Mouse (Mus musculus): ENCODE results near the gene E330009J07Rik. TPM values are rescaled to one million over a fixed set of nuclear protein-coding genes. Genes with fewer than 3 reads are reported as not detected.

E330009J07Rik gene
- total RNA-seq, 2 experiments from 2014 or later = 1.9 to 3.5 TPM

DNA sequence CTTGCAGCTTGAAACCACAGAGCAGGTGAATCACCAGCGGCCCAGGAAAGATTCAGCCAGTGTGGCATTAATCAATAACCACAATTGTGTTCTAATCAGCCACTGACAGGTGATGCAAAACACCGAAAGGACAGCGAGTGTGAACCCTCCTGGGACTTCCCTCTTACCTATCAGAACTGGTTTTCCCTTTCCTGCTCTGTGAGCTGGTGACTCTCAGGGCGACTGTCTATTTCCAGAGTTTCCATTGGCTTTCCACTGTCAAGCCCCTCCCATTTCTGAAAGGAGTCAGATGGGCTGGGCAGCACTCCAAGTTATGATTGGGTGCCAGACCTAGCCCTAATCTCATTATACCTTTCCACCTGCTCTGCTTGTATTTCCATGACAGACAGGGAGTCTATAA lies 4.6 kb downstream of the E330009J07Rik start:
- no peak for ATAC-seq (replicated peaks; ENCODE audit: low FRiP score, low TSS enrichment, poor library complexity, severe bottlenecking)

DNA sequence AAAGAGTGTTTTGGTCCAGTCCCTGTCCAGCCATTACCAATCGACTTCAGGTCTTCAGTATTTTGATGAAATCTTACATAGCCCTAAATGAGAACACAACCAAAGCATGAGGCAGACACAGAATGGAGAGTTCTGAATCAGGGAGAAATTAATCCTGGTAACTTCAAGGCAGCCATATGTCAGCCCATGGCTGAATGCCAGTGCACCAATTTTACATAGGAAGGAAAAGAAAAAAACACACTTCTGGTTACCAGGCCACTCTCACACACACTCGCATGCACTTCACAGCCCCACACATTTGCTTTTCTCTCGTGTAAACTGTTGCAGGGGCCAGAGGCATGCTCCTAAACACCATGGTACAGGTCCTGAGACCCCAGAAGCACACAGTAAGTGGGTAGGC lies 5.1 kb downstream of the E330009J07Rik start:
- no peak for ATAC-seq (replicated peaks; ENCODE audit: low FRiP score, low TSS enrichment, poor library complexity, severe bottlenecking)

DNA sequence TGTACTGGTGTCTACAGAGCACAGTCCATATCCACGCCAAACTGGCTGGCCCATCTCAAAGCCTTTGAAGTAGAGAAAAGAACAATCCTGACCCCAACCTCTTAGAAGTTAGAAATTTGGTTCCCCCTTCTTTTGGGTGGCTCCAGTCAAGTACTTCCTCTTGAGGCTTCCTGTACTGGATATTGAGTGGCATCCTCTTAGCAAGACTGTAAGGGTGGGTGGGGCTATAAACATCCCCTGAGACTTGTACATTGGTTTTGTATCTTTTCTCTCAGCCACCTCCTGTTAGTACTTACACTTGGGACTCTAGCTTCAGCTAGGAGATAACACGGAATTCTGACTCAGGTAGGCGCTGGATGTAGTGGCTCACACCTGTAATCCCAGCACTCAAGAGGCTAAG lies 5.7 kb downstream of the E330009J07Rik start:
- ATAC-seq (replicated peaks; ENCODE audit: low FRiP score, low TSS enrichment, poor library complexity, severe bottlenecking) = no peak

DNA sequence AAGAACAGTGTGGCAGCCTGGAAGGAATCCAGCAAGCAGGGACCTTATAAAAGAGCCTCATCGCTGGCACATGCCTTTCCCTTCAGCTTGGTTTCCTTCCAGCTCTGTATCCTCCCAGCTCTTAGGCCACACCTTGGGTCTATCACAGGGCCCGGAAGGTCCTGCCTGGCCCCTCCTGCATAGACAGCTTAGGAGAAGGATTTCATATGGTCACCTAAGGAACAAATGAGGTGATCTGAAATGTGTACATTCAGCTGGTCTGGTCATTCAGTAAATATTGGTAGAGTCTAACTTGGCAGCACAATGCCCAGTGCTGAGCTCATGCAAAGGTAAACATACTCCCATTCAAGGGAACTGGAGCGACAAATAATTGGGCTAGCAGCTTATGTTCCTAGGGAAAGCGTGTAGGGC lies 6.4 kb downstream of the E330009J07Rik start:
- ATAC-seq (replicated peaks; ENCODE audit: low FRiP score, low TSS enrichment, poor library complexity, severe bottlenecking) = no peak

DNA sequence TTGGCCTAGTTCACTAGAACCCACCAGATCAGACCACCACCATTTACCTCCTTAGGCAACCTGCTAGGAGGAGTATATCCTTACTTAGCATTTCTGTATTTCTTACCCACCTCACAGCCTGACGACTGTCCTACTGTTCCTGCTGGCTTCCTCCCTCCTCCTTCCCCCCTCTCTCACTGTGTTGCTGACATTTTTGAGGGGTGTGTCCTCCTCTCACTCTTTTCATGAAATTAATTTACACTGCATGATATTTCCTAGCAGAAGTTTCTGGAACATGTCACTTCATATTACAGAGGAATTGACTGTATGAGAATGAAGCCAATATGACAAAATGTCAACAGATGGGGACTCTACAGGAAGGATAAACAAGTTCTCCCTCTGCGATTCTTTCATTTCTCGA lies 7.2 kb downstream of the E330009J07Rik start:
- no peak for ATAC-seq (replicated peaks; ENCODE audit: low FRiP score, low TSS enrichment, poor library complexity, severe bottlenecking)

DNA sequence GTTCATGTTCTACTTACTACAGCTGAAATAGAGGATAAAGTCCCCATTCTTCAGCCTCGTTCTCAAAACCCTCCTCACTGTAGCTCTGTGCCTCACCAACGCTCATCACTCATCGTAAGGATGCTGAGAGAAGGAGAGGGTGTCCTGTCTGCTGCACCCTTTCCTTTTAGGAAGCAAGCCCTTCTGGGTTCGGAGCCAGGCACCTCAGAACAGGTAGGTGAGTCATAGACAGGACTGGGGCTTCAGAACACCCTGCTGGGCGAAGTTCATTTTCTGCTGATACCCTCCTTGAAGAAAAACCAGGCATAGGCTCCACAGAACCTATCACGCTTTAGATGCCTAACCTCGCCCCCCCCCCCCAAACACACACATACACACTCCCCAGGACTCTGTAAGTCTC lies 8.5 kb downstream of the E330009J07Rik start:
- no peak for ATAC-seq (replicated peaks; ENCODE audit: low FRiP score, low TSS enrichment, poor library complexity, severe bottlenecking)

DNA sequence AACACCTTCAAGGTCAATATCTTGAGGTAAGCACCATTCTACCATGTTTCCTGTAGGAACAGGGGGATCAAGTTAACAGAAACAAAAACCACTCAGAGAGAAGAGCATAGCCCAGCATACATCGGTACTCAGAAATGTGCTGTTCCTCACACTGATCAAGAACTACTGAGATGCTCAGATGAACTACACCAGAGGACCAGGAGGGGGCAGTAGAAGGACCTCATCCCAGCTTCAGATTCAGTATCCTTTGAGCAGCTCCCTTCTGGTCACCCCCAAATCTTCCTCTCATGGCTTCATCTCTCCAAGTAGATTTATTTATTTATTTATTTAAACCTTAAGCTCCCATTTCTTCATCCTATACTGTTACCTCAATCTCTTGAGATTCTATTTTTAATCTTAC lies 12.2 kb downstream of the E330009J07Rik start:
- ATAC-seq (replicated peaks; ENCODE audit: low FRiP score, low TSS enrichment, poor library complexity, severe bottlenecking) = peak; percentile 88; the same call in 1 of the 2 replicates

DNA sequence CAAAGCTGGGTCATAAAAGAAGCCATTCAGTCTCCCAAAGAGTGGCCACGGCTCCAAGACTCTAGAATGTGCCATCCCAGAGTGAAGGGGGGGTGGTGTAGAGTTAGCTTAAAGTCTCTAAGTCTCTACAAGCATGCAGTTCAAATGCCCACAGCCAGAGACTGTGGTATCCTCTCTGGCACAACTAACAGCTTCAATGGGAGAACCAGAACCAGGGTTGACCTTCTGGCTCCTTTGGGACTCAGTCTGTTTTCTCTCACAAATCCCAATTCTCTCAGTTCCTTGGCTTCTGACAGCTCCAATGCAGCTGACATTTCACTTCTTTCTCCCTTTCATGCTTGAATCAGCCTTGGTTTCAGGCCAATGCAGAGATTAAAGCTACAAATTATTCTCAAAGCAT lies 12.9 kb downstream of the E330009J07Rik start:
- no peak for ATAC-seq (replicated peaks; ENCODE audit: low FRiP score, low TSS enrichment, poor library complexity, severe bottlenecking)

DNA sequence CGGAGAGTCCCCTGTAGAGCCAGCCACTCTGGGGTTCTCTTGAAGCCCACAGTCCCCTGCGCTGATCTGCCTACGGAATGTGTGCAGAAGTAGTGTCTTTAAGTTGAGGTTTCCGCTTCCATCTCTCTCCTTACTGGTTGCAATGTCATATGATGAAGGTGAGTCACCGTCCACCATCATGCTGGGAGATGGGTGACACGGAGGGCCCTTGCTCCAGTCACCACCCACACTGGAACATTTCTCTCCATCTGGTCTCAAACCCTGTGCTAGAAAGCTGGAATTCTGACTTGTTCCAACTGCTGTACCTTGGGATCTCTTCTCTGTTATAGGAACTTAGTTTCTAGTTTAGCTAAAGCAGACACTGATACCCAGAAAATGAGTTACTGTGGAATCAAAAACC lies 14.8 kb downstream of the E330009J07Rik start:
- no peak for ATAC-seq (replicated peaks; ENCODE audit: low FRiP score, low TSS enrichment, poor library complexity, severe bottlenecking)

DNA sequence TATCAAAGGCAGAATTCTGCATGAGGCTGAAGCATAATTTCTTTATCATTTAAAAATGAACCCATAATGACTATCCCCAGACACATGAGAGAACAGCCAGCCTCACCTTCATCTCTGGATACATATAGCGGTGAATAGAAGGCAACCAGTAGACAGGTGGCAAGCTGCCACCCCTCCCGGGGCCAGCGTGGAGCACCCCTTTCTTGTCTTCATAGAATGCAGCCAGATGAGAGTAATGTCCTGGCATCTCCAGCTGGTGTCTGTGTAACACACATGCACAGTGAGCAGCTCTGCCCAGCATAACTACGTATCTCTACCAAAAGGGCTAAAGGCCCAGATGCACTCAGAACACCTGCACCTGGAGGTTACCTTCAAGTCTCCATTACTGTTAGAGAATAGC lies 17.5 kb downstream of the E330009J07Rik start:
- no peak for ATAC-seq (replicated peaks; ENCODE audit: low FRiP score, low TSS enrichment, poor library complexity, severe bottlenecking)

DNA sequence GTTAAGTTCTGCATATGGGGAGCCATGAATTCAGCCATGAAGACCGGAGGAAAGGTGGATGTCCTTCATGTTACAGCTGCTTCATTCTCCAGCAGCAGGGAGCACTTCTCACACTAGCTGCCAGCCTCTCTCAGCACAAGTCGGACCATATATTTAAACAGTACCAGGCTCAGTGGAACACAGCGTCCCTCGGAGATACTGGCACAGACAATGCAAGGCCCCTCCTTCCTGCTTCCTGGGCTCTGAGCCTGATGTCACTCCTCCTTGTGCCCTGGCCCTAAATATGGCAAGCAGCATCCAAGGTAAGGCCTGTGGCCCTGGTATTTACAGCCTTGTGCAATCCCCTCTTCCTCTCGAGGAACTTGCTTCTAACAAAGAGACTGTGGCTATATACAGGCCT lies 20.1 kb downstream of the E330009J07Rik start:
- ATAC-seq (replicated peaks; ENCODE audit: low FRiP score, low TSS enrichment, poor library complexity, severe bottlenecking) = no peak

DNA sequence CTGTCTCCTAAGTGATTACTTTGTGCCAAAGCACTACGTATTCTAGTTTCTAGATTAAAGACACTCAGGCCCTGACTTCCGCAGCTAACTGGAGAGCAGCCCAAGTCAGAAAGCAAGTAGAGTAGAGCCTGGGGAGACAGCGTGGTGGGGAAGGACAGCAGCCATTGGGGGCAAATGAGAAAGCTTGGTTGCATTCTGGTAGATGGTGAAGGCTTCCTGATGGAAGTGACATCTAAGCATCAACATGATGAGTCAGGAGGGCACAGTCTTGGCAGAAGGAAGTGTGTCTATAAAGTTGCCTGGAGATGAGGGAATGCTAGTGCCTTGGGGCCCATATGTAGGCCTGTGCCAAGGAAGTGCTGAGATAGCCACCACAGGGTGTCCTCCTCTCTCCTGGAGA lies 22.4 kb downstream of the E330009J07Rik start:
- ATAC-seq (replicated peaks; ENCODE audit: low FRiP score, low TSS enrichment, poor library complexity, severe bottlenecking) = no peak

DNA sequence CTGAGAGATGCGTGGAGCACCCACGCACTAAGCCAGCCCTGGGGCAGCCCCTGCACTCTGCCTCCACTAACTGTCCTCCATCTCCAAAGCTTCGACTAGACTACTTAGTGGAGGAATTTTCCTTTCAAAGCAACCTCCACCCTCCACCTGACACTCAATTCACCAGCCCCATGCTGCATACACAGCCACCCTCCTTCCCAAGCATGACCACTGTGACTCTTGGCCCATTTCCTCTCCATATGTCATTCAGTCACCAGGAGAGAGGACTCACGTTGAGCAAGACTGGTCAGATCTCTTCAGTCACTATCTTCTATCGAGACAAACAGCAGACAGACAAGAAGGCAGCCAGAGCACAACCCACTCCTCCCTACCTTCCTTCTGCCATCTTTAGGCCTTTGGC lies 22.9 kb downstream of the E330009J07Rik start:
- ATAC-seq (replicated peaks; ENCODE audit: low FRiP score, low TSS enrichment, poor library complexity, severe bottlenecking) = no peak

DNA sequence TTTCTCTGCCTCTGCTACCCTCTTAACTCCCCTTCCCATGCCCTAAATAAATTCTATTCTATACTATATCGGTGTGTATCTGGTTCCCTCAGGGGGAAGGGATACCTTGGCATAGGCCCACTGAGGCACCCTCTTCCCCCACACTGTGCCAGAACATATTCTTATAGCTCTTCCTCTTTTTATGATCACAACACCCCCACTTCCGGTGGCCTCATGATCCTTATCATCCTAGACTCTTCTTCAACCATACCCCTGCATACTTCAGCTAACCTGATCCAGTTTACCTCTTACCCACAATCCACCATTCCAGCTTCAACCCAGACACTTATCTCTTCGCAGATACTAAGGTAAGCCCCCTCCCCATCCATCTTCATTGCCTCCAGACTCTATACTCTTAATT lies 24.9 kb downstream of the E330009J07Rik start:
- ATAC-seq (replicated peaks; ENCODE audit: low FRiP score, low TSS enrichment, poor library complexity, severe bottlenecking) = no peak

DNA sequence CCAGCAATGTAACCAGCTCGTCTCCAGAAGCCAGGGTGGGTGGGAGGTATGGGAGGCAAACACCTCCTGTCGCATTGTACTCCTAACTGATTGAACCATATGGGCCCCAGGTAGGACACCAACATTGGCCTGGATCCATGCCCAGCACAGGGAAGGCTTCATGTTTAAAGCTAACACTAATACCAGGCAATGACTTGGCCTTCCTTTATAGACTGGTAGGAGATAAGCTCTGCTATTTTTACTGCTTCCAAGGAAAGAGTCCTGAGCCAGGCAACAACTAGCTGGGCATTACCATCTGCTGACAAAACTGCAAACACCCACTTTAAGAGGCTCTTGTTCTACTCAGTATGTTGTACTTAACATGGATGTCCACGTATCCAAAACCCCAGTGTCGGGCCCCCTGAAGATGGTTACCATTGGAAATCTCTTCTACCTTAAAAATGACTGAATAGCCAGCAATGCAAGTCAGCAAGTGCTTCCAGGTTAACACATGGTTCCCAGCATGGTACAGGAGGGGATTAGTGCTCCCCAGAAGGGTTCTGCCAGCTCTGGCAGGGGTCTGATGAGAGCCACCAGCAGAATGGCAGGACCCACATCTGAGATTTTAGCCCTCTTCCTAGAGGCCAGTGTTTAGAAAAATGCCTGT lies 32.2 kb downstream of the E330009J07Rik start:
- no peak for ATAC-seq (replicated peaks; ENCODE audit: low FRiP score, low TSS enrichment, poor library complexity, severe bottlenecking)

DNA sequence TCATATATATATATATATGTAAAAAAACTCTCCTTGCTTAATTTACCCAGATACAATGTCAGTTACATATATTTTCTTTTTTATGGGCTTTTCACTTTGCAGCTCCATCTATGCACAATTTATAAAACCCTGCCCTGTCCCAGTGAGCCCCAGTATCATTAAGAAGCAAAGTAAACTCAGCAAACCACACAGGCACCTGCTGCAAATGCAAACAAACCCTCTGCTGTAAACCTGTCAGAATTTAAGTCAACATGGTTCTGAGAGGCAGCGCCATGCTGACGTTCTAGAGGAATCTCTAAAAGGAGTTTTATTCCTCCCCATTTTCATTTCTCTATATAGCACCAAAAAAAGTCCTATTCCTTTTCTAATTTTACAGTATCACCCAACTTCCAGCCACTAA lies 33.9 kb downstream of the E330009J07Rik start:
- ATAC-seq (replicated peaks; ENCODE audit: low FRiP score, low TSS enrichment, poor library complexity, severe bottlenecking) = no peak

DNA sequence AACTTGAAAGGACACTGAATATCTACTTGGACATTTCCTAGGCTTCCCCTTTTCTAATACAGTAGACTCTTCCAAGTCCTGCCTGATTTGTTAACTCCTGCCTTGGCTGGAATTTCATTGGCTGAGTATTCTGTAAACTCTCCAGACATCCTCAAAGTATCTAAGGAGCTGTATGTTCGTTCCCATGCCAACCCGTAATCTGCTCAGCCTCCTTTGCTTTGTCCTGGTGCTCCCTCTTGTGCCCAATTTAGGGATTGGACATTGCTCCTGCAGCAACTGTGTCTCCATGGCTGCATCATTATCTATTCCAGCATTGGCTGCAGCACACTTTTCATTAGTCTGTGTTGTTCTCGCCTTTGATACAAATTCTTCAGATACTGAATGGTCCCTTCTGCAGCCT lies 42.7 kb downstream of the E330009J07Rik start:
- peak; percentile 93 for ATAC-seq (replicated peaks; ENCODE audit: low FRiP score, low TSS enrichment, poor library complexity, severe bottlenecking)

DNA sequence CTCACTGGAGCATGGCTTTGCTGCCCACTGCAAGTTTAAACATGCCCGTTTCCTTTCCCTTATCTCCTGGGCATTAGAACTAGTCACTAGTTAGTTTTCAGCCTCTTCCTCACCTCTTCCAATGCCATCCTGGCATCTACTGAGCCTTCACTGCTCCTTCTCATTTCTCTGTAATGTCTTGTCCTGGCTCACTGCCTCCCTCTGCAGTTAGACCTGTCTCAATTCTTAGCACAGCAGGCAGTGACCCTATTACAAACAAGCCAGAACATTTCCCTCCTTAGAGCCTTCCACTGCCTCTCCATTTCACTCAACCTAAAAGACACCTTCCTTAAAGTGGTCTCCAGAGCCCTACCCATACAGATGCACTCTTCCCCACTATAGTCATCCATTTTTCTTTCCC lies 45.0 kb downstream of the E330009J07Rik start:
- no peak for ATAC-seq (replicated peaks; ENCODE audit: low FRiP score, low TSS enrichment, poor library complexity, severe bottlenecking)

DNA sequence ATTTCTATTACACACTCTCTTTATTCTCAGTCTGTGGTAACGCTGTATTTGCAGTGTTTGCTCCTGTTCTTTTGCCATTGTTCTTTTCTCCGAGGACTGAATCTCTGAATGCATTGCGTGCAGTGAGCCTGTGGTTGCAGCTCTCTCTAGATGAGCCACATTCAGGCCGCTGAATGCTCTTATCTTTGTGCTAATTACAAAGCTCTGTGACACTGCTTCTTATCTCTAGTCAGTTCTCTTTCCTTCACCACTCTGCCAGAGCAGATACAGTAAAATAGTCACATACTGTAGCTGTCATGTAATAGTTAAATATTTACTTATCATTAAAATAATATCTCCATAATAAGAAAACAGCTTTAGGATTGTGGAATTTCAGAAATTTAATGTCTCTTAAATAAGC lies 47.3 kb downstream of the E330009J07Rik start:
- peak; percentile 91 for ATAC-seq (replicated peaks; ENCODE audit: low FRiP score, low TSS enrichment, poor library complexity, severe bottlenecking)

DNA sequence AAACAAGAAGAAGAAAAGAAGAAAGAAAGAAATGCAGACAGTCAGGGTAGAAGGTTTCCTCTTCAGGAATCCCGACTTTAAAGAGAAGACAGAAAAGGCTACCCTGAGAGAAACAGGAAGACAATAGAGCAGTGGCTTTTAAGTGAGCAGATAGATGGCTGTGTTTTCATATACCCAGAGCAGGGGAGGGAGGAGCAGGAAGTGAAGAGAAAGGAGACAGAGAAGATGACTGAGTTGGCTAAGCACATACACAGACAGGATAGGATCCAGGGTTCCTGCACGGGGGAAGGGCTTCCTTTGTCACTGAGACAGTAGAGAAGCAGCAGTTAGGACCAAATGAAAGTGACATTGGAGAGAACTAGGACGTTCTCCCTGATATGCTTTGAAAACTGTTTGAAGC lies 50.3 kb downstream of the E330009J07Rik start:
- no peak for ATAC-seq (replicated peaks; ENCODE audit: low FRiP score, low TSS enrichment, poor library complexity, severe bottlenecking)

DNA sequence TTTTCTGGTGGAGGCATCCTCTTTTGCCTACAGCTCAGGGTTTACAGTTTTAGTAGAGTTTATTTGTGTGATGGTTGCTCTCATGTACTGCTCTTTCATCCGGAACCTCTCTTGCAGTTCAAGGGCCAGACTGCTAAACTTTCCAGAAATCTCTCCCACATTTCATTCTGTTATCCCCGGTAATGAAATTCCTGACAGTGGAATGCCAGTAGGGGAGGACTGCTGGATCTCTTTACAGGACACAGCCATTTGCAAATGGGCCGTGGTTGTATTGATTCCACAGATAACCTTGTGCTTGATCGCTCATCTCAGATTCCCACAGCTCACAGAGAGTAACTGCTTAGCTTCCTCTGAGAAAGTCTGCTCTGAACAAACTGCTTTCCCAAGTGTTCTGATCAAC lies 54.0 kb downstream of the E330009J07Rik start:
- no peak for ATAC-seq (replicated peaks; ENCODE audit: low FRiP score, low TSS enrichment, poor library complexity, severe bottlenecking)

DNA sequence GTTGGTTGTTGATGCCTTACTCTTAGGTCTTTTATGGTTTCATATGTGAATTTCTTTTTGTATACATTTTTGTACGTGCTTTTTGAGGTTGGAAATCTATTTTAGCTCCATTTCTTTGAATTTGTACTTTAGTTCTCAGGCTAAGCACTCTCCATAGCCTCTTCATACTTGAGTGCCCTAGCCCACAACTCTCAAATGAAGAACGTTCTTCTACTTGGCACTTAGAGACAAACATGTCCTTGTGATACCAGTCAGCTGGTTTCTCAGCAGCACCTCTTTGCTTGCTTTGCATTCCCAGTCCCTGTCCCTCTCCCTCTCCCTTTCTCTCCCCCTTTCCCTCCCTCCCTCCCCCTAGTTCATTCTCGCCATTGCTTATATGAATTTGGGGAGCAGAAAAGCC lies 55.8 kb downstream of the E330009J07Rik start:
- no peak for ATAC-seq (replicated peaks; ENCODE audit: low FRiP score, low TSS enrichment, poor library complexity, severe bottlenecking)

Data from megakaryocyte-erythroid progenitor cell, adult 5-6 weeks (primary cell).